Mouse (Mus musculus): Measurements from ENCODE around the gene Mnd1. TPM values are rescaled to one million over a fixed set of nuclear protein-coding genes. Genes with fewer than 3 reads are reported as not detected.

The Mnd1 gene
- polyA plus RNA-seq, 1 experiment from 2014 or later: 9.1 TPM

- Histone ChIP-seq H3K4me1 (ENCODE audit: control insufficient read depth, insufficient read depth, low read length) (no peaks in the 10 kb centered on the region), H3K4me3 (ENCODE audit: low read depth, low read length) (no peak overlapping the region), H3K27ac (ENCODE audit: low read depth, low read length) (no peak overlapping the region), H3K9me3 (ENCODE audit: control insufficient read depth, low read length) (no peaks in the 10 kb centered on the region), H3K27me3 (ENCODE audit: control insufficient read depth, insufficient read depth, low read length) (no peaks in the 10 kb centered on the region), H3K9ac (ENCODE audit: low read length) (no peak overlapping the region), H3K4me2 (ENCODE audit: low read depth) (no peak overlapping the region), H3K36me3 (ENCODE audit: control insufficient read depth, insufficient read depth, low read length) (no peaks in the 10 kb centered on the region)
- DNase-seq (ENCODE audit: low spot score) (no peak), ATAC-seq (ENCODE audit: insufficient read depth, low FRiP score, low TSS enrichment) (no peak)
- 80% methylated on average over 2 of the region's 2 CpGs for WGBS
Measured at GRCm38 (mm10) chr3:84127431-84127830, 28.2 kb downstream of the Mnd1 start.

GRCm38 (mm10) chr3:84126721-84127120 lies 28.9 kb downstream of the Mnd1 start:
- WGBS: 94% methylated on average over 3 of the region's 3 CpGs
- Histone ChIP-seq H3K9me3 (ENCODE audit: control insufficient read depth, low read length) (no peaks in the 10 kb centered on the region), H3K4me1 (ENCODE audit: control insufficient read depth, insufficient read depth, low read length) (no peaks in the 10 kb centered on the region), H3K27ac (ENCODE audit: low read depth, low read length) (no peak overlapping the region), H3K4me2 (ENCODE audit: low read depth) (no peak overlapping the region), H3K9ac (ENCODE audit: low read length) (no peak overlapping the region), H3K4me3 (ENCODE audit: low read depth, low read length) (no peak overlapping the region), H3K36me3 (ENCODE audit: control insufficient read depth, insufficient read depth, low read length) (no peaks in the 10 kb centered on the region), H3K27me3 (ENCODE audit: control insufficient read depth, insufficient read depth, low read length) (no peaks in the 10 kb centered on the region)
- DNase-seq (ENCODE audit: low spot score): no peak
- no peak for ATAC-seq (ENCODE audit: insufficient read depth, low FRiP score, low TSS enrichment)

GRCm38 (mm10) chr3:84125704-84126289 lies 29.8 kb downstream of the Mnd1 start:
- no peaks in the 10 kb centered on the region for H3K36me3 ChIP-seq (ENCODE audit: control insufficient read depth, insufficient read depth, low read length)
- no peaks in the 10 kb centered on the region for H3K4me1 ChIP-seq (ENCODE audit: control insufficient read depth, insufficient read depth, low read length)
- no peak overlapping the region for H3K4me3 ChIP-seq (ENCODE audit: low read depth, low read length)
- H3K9me3 ChIP-seq (ENCODE audit: control insufficient read depth, low read length): no peaks in the 10 kb centered on the region
- no peaks in the 10 kb centered on the region for H3K27me3 ChIP-seq (ENCODE audit: control insufficient read depth, insufficient read depth, low read length)
- H3K4me2 ChIP-seq (ENCODE audit: low read depth): no peak overlapping the region
- no peak overlapping the region for H3K27ac ChIP-seq (ENCODE audit: low read depth, low read length)
- WGBS: 58% methylated on average over 6 of the region's 6 CpGs
- ATAC-seq (ENCODE audit: insufficient read depth, low FRiP score, low TSS enrichment): no peak
- DNase-seq (ENCODE audit: low spot score): no peak
- H3K9ac ChIP-seq (ENCODE audit: low read length): no peak overlapping the region

GRCm38 (mm10) chr3:84123461-84123860 lies 32.1 kb downstream of the Mnd1 start:
- no peak overlapping the region for H3K4me2 ChIP-seq (ENCODE audit: low read depth)
- H3K4me1 ChIP-seq (ENCODE audit: control insufficient read depth, insufficient read depth, low read length): no peaks in the 10 kb centered on the region
- H3K36me3 ChIP-seq (ENCODE audit: control insufficient read depth, insufficient read depth, low read length): no peaks in the 10 kb centered on the region
- no peak overlapping the region for H3K4me3 ChIP-seq (ENCODE audit: low read depth, low read length)
- no peak overlapping the region for H3K27ac ChIP-seq (ENCODE audit: low read depth, low read length)
- WGBS: 65% methylated on average over 3 of the region's 3 CpGs
- ATAC-seq (ENCODE audit: insufficient read depth, low FRiP score, low TSS enrichment) (no peak), DNase-seq (ENCODE audit: low spot score) (no peak)
- no peak overlapping the region for H3K9ac ChIP-seq (ENCODE audit: low read length)
- H3K27me3 ChIP-seq (ENCODE audit: control insufficient read depth, insufficient read depth, low read length): no peaks in the 10 kb centered on the region
- H3K9me3 ChIP-seq (ENCODE audit: control insufficient read depth, low read length): no peaks in the 10 kb centered on the region

- Histone ChIP-seq H3K4me3 (ENCODE audit: low read depth, low read length) (no peak overlapping the region), H3K4me1 (ENCODE audit: control insufficient read depth, insufficient read depth, low read length) (no peaks in the 10 kb centered on the region), H3K9ac (ENCODE audit: low read length) (no peak overlapping the region), H3K36me3 (ENCODE audit: control insufficient read depth, insufficient read depth, low read length) (no peaks in the 10 kb centered on the region), H3K27me3 (ENCODE audit: control insufficient read depth, insufficient read depth, low read length) (no peaks in the 10 kb centered on the region), H3K27ac (ENCODE audit: low read depth, low read length) (no peak overlapping the region), H3K4me2 (ENCODE audit: low read depth) (no peak overlapping the region), H3K9me3 (ENCODE audit: control insufficient read depth, low read length) (no peaks in the 10 kb centered on the region)
- WGBS: 79% methylated on average over 7 of the region's 7 CpGs
- DNase-seq (ENCODE audit: low spot score): no peak
- no peak for ATAC-seq (ENCODE audit: insufficient read depth, low FRiP score, low TSS enrichment)
Measured at GRCm38 (mm10) chr3:84118718-84119117, 36.9 kb downstream of the Mnd1 start.

GRCm38 (mm10) chr3:84118178-84118577 lies 37.4 kb downstream of the Mnd1 start:
- Histone ChIP-seq H3K4me2 (ENCODE audit: low read depth) (no peak overlapping the region), H3K9ac (ENCODE audit: low read length) (no peak overlapping the region), H3K27me3 (ENCODE audit: control insufficient read depth, insufficient read depth, low read length) (no peaks in the 10 kb centered on the region), H3K27ac (ENCODE audit: low read depth, low read length) (no peak overlapping the region), H3K36me3 (ENCODE audit: control insufficient read depth, insufficient read depth, low read length) (no peaks in the 10 kb centered on the region), H3K4me1 (ENCODE audit: control insufficient read depth, insufficient read depth, low read length) (no peaks in the 10 kb centered on the region), H3K4me3 (ENCODE audit: low read depth, low read length) (no peak overlapping the region), H3K9me3 (ENCODE audit: control insufficient read depth, low read length) (no peaks in the 10 kb centered on the region)
- ATAC-seq (ENCODE audit: insufficient read depth, low FRiP score, low TSS enrichment) (no peak), DNase-seq (ENCODE audit: low spot score) (no peak)
- 87% methylated on average over 7 of the region's 7 CpGs for WGBS

- 86% methylated on average over 2 of the region's 2 CpGs for WGBS
- ATAC-seq (ENCODE audit: insufficient read depth, low FRiP score, low TSS enrichment) (no peak), DNase-seq (ENCODE audit: low spot score) (no peak)
- Histone ChIP-seq H3K36me3 (ENCODE audit: control insufficient read depth, insufficient read depth, low read length) (no peaks in the 10 kb centered on the region), H3K9ac (ENCODE audit: low read length) (no peak overlapping the region), H3K4me1 (ENCODE audit: control insufficient read depth, insufficient read depth, low read length) (no peaks in the 10 kb centered on the region), H3K4me3 (ENCODE audit: low read depth, low read length) (no peak overlapping the region), H3K27ac (ENCODE audit: low read depth, low read length) (no peak overlapping the region), H3K9me3 (ENCODE audit: control insufficient read depth, low read length) (no peaks in the 10 kb centered on the region), H3K27me3 (ENCODE audit: control insufficient read depth, insufficient read depth, low read length) (no peaks in the 10 kb centered on the region), H3K4me2 (ENCODE audit: low read depth) (no peak overlapping the region)
Measured at GRCm38 (mm10) chr3:84108614-84109013, 47.0 kb downstream of the Mnd1 start.

GRCm38 (mm10) chr3:84106106-84106505 lies 49.5 kb downstream of the Mnd1 start:
- H3K27me3 ChIP-seq (ENCODE audit: control insufficient read depth, insufficient read depth, low read length): no peaks in the 10 kb centered on the region
- H3K27ac ChIP-seq (ENCODE audit: low read depth, low read length): no peak overlapping the region
- H3K4me1 ChIP-seq (ENCODE audit: control insufficient read depth, insufficient read depth, low read length): no peaks in the 10 kb centered on the region
- no peaks in the 10 kb centered on the region for H3K36me3 ChIP-seq (ENCODE audit: control insufficient read depth, insufficient read depth, low read length)
- no peak overlapping the region for H3K4me3 ChIP-seq (ENCODE audit: low read depth, low read length)
- H3K4me2 ChIP-seq (ENCODE audit: low read depth): no peak overlapping the region
- WGBS: 83% methylated on average over 2 of the region's 2 CpGs
- ATAC-seq (ENCODE audit: insufficient read depth, low FRiP score, low TSS enrichment) (no peak), DNase-seq (ENCODE audit: low spot score) (no peak)
- no peaks in the 10 kb centered on the region for H3K9me3 ChIP-seq (ENCODE audit: control insufficient read depth, low read length)
- H3K9ac ChIP-seq (ENCODE audit: low read length): no peak overlapping the region

GRCm38 (mm10) chr3:84103536-84103935 lies 52.0 kb downstream of the Mnd1 start:
- H3K4me1 ChIP-seq (ENCODE audit: control insufficient read depth, insufficient read depth, low read length): no peaks in the 10 kb centered on the region
- no peaks in the 10 kb centered on the region for H3K27me3 ChIP-seq (ENCODE audit: control insufficient read depth, insufficient read depth, low read length)
- DNase-seq (ENCODE audit: low spot score) (no peak), ATAC-seq (ENCODE audit: insufficient read depth, low FRiP score, low TSS enrichment) (no peak)
- no peak overlapping the region for H3K4me3 ChIP-seq (ENCODE audit: low read depth, low read length)
- no peak overlapping the region for H3K9ac ChIP-seq (ENCODE audit: low read length)
- WGBS: 73% methylated on average over 2 of the region's 2 CpGs
- no peaks in the 10 kb centered on the region for H3K36me3 ChIP-seq (ENCODE audit: control insufficient read depth, insufficient read depth, low read length)
- H3K4me2 ChIP-seq (ENCODE audit: low read depth): no peak overlapping the region
- H3K27ac ChIP-seq (ENCODE audit: low read depth, low read length): no peak overlapping the region
- no peaks in the 10 kb centered on the region for H3K9me3 ChIP-seq (ENCODE audit: control insufficient read depth, low read length)
